Mouse (Mus musculus): ENCODE results near the gene 2200002J24Rik.

DNA sequence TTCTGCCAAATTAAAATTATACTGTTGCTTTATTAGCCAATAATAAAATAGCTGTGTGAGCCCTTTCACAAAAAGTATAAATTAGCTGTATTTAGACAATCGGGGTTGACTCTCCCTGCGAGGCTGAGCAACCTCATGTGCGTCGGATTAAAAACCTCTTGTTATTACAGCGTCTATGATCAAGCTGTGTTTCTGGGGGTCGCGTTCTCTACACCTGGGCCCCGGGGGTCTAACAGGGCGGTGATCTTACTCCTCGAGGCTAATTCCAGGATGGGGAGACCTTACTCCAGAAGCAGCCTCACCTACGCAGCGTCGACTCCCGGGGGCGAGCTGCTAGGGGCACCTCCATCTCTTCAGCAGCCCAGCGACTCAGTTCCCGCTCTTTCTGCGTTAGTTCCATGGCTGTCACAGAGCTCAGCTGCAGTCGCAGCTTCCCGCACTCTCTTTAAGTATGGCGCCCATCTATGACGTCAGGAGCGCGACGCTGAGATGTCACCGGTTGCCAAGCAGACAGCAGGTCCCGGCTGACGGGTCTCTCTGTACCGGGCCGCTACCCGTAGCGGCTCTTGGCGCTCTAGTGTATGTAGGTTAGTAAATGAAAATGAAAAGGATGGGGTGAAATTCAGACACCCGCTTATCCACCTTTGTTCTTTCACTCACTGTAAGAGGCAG is 34.1 kb upstream of the 2200002J24Rik start, which contains the start of gene Haus5:
- TF ChIP-seq POLR2A (IDR thresholded peaks at IDR 0.05; ENCODE audit: low read depth, low read length) (no peak; the same call in 1 of the 2 replicates), CTCF (IDR thresholded peaks at IDR 0.05; ENCODE audit: extremely low read depth, insufficient read depth, insufficient read length, insufficient replicate concordance) (no peak)

Data from spleen, adult 2 months (tissue).